Mouse (Mus musculus): ENCODE measurements at regions not wholly inside any gene's neighbourhood (a gene's known extent, or its start where the extent isn't known, plus 50 kb on each side); places are given as distances from the start of the nearest gene placed in this dataset.

GRCm38 (mm10) chr1:91692709-91693460 is 108.4 kb upstream of the Twist2 start:
- H3K36me3 ChIP-seq (ENCODE audit: control insufficient read depth, insufficient read depth, low read length): no peaks in the 10 kb centered on the region
- no peak overlapping the region for H3K4me2 ChIP-seq (ENCODE audit: low read length)
- no peak overlapping the region for H3K9ac ChIP-seq (replicated peaks; ENCODE audit: low read length)
- H3K4me3 ChIP-seq (replicated peaks; ENCODE audit: low read depth, low read length): no peak overlapping the region
- WGBS: 87% methylated on average over 9 of the region's 9 CpGs
- ATAC-seq (ENCODE audit: low FRiP score, low TSS enrichment) (no peak), DNase-seq (no peak)
- no peak overlapping the region for H3K27ac ChIP-seq (replicated peaks; ENCODE audit: low read depth, low read length)
- H3K27me3 ChIP-seq (ENCODE audit: control insufficient read depth, insufficient read depth, low read length): no peaks in the 10 kb centered on the region
- H3K4me1 ChIP-seq (ENCODE audit: control insufficient read depth, insufficient read depth, low read length): no peaks in the 10 kb centered on the region
- no peaks in the 10 kb centered on the region for H3K9me3 ChIP-seq (ENCODE audit: control insufficient read depth, low read length)

- Histone ChIP-seq H3K36me3 (ENCODE audit: control insufficient read depth, insufficient read depth, low read length) (no peaks in the 10 kb centered on the region), H3K4me3 (replicated peaks; ENCODE audit: low read depth, low read length) (no peak overlapping the region), H3K9ac (replicated peaks; ENCODE audit: low read length) (no peak overlapping the region), H3K9me3 (ENCODE audit: control insufficient read depth, low read length) (no peaks in the 10 kb centered on the region), H3K4me1 (ENCODE audit: control insufficient read depth, insufficient read depth, low read length) (no peaks in the 10 kb centered on the region), H3K27me3 (ENCODE audit: control insufficient read depth, insufficient read depth, low read length) (no peaks in the 10 kb centered on the region), H3K4me2 (ENCODE audit: low read length) (no peak overlapping the region), H3K27ac (replicated peaks; ENCODE audit: low read depth, low read length) (no peak overlapping the region)
- DNase-seq (no peak), ATAC-seq (ENCODE audit: low FRiP score, low TSS enrichment) (no peak)
- WGBS: 84% methylated on average over 8 of the region's 8 CpGs
Measured at GRCm38 (mm10) chr1:91697053-91697452, 104.2 kb upstream of the Twist2 start.

GRCm38 (mm10) chr1:91701475-91701874 is 99.8 kb upstream of the Twist2 start:
- WGBS: 90% methylated on average over 12 of the region's 12 CpGs
- Histone ChIP-seq H3K27ac (replicated peaks; ENCODE audit: low read depth, low read length) (no peak overlapping the region), H3K9ac (replicated peaks; ENCODE audit: low read length) (no peak overlapping the region), H3K9me3 (ENCODE audit: control insufficient read depth, low read length) (no peaks in the 10 kb centered on the region), H3K4me1 (ENCODE audit: control insufficient read depth, insufficient read depth, low read length) (no peaks in the 10 kb centered on the region), H3K36me3 (ENCODE audit: control insufficient read depth, insufficient read depth, low read length) (no peaks in the 10 kb centered on the region), H3K4me3 (replicated peaks; ENCODE audit: low read depth, low read length) (no peak overlapping the region), H3K4me2 (ENCODE audit: low read length) (no peak overlapping the region), H3K27me3 (ENCODE audit: control insufficient read depth, insufficient read depth, low read length) (no peaks in the 10 kb centered on the region)
- no peak for DNase-seq
- no peak for ATAC-seq (ENCODE audit: low FRiP score, low TSS enrichment)

- H3K27ac ChIP-seq (replicated peaks; ENCODE audit: low read depth, low read length): no peak overlapping the region
Measured at GRCm38 (mm10) chr1:91702021-91702420, 99.2 kb upstream of the Twist2 start.

DNA sequence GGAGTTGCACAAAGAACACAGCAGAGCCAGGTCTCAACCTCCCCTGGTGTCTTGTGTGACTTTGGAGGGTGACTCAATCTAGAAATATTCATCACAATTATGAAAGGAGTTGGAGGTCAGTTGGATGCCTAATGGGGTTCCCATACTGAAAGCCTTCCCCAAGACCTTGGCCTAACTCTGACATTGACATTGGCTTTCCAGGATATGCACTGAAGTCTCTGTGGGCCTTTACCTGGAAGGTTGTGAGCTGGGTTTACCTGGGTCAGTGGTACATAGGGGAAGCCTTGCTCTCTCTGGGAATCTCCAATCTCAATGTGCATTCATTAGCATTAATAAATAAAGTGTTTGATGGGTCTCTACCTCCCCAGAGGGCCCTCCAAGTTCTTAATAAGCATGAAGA is 98.5 kb upstream of the Twist2 start:
- ATAC-seq (ENCODE audit: low FRiP score, low TSS enrichment) (no peak), DNase-seq (no peak)
- H3K36me3 ChIP-seq (ENCODE audit: control insufficient read depth, insufficient read depth, low read length): no peaks in the 10 kb centered on the region
- H3K9me3 ChIP-seq (ENCODE audit: control insufficient read depth, low read length): no peaks in the 10 kb centered on the region
- H3K27me3 ChIP-seq (ENCODE audit: control insufficient read depth, insufficient read depth, low read length): no peaks in the 10 kb centered on the region
- H3K9ac ChIP-seq (replicated peaks; ENCODE audit: low read length): no peak overlapping the region
- no peak overlapping the region for H3K27ac ChIP-seq (replicated peaks; ENCODE audit: low read depth, low read length)
- H3K4me3 ChIP-seq (replicated peaks; ENCODE audit: low read depth, low read length): no peak overlapping the region
- H3K4me2 ChIP-seq (ENCODE audit: low read length): no peak overlapping the region
- no peaks in the 10 kb centered on the region for H3K4me1 ChIP-seq (ENCODE audit: control insufficient read depth, insufficient read depth, low read length)

More at GRCm38 (mm10) chr1:91702021-91702420, 99.2 kb upstream of the Twist2 start:
- DNase-seq: no peak
- 88% methylated on average over 6 of the region's 6 CpGs for WGBS
- Histone ChIP-seq H3K36me3 (ENCODE audit: control insufficient read depth, insufficient read depth, low read length) (no peaks in the 10 kb centered on the region), H3K9me3 (ENCODE audit: control insufficient read depth, low read length) (no peaks in the 10 kb centered on the region), H3K4me1 (ENCODE audit: control insufficient read depth, insufficient read depth, low read length) (no peaks in the 10 kb centered on the region), H3K4me3 (replicated peaks; ENCODE audit: low read depth, low read length) (no peak overlapping the region), H3K9ac (replicated peaks; ENCODE audit: low read length) (no peak overlapping the region), H3K27me3 (ENCODE audit: control insufficient read depth, insufficient read depth, low read length) (no peaks in the 10 kb centered on the region), H3K4me2 (ENCODE audit: low read length) (no peak overlapping the region)
- ATAC-seq (ENCODE audit: low FRiP score, low TSS enrichment): no peak

DNA sequence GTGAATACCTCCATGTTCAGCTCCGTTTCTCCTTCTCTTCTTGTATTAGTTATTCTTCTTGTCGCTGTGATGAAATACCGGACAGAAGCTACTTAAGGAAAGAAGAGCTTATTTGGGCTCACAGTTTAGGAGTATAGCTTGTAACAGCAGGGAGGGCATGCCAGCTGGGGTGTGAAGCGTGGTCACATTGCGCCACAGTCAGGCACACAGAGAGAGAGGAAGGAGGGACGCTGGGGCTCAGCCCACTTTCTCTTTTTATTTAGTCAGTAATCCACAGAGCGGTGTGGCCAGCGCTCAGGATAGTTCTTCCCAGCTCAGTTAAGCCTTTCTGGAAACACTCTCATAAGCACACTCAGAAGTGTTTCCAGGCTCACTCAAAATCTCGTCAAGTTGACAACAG is 95.8 kb upstream of the Twist2 start:
- no peak overlapping the region for H3K27ac ChIP-seq (replicated peaks; ENCODE audit: low read depth, low read length)
- WGBS: 78% methylated on average over 9 of the region's 9 CpGs

GRCm38 (mm10) chr1:91708550-91709243 is 92.6 kb upstream of the Twist2 start:
- DNase-seq (peak; percentile 20), ATAC-seq (ENCODE audit: low FRiP score, low TSS enrichment) (no peak)
- Histone ChIP-seq H3K27me3 (ENCODE audit: control insufficient read depth, insufficient read depth, low read length) (no peaks in the 10 kb centered on the region), H3K4me2 (ENCODE audit: low read length) (no peak overlapping the region), H3K27ac (replicated peaks; ENCODE audit: low read depth, low read length) (no peak overlapping the region), H3K9me3 (ENCODE audit: control insufficient read depth, low read length) (no peaks in the 10 kb centered on the region), H3K9ac (replicated peaks; ENCODE audit: low read length) (no peak overlapping the region), H3K4me3 (replicated peaks; ENCODE audit: low read depth, low read length) (no peak overlapping the region), H3K36me3 (ENCODE audit: control insufficient read depth, insufficient read depth, low read length) (no peaks in the 10 kb centered on the region), H3K4me1 (ENCODE audit: control insufficient read depth, insufficient read depth, low read length) (no peaks in the 10 kb centered on the region)
- 77% methylated on average over 7 of the region's 7 CpGs for WGBS

More for the DNA sequence above, 95.8 kb upstream of the Twist2 start:
- Histone ChIP-seq H3K27me3 (ENCODE audit: control insufficient read depth, insufficient read depth, low read length) (no peaks in the 10 kb centered on the region), H3K36me3 (ENCODE audit: control insufficient read depth, insufficient read depth, low read length) (no peaks in the 10 kb centered on the region), H3K4me3 (replicated peaks; ENCODE audit: low read depth, low read length) (no peak overlapping the region), H3K4me1 (ENCODE audit: control insufficient read depth, insufficient read depth, low read length) (no peaks in the 10 kb centered on the region), H3K9ac (replicated peaks; ENCODE audit: low read length) (no peak overlapping the region), H3K4me2 (ENCODE audit: low read length) (no peak overlapping the region), H3K9me3 (ENCODE audit: control insufficient read depth, low read length) (no peaks in the 10 kb centered on the region)
- ATAC-seq (ENCODE audit: low FRiP score, low TSS enrichment) (no peak), DNase-seq (no peak)

DNA sequence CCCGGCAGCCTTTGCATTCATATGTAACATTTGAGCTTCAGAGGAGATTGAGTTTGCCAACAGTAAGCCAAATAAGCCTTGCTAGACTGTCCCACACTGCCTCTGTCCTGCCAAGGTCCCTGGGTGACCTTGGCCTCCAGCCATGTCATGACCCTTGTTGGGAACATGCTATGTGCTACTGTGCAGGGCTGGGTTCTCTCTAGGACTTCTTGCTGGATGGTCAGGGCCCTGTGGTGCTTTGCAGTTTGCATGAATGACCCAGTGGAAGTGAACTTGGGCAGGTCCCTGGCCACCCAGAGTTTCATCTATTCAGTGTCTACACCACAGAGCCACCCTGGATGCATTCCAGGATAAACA is 92.0 kb upstream of the Twist2 start:
- no peak overlapping the region for H3K4me3 ChIP-seq (replicated peaks; ENCODE audit: low read depth, low read length)
- 98% methylated on average over 1 of the region's 1 CpGs for WGBS
- no peak overlapping the region for H3K27ac ChIP-seq (replicated peaks; ENCODE audit: low read depth, low read length)
- H3K4me2 ChIP-seq (ENCODE audit: low read length): no peak overlapping the region
- no peaks in the 10 kb centered on the region for H3K4me1 ChIP-seq (ENCODE audit: control insufficient read depth, insufficient read depth, low read length)
- no peaks in the 10 kb centered on the region for H3K36me3 ChIP-seq (ENCODE audit: control insufficient read depth, insufficient read depth, low read length)
- H3K27me3 ChIP-seq (ENCODE audit: control insufficient read depth, insufficient read depth, low read length): no peaks in the 10 kb centered on the region
- ATAC-seq (ENCODE audit: low FRiP score, low TSS enrichment) (no peak), DNase-seq (no peak)
- H3K9ac ChIP-seq (replicated peaks; ENCODE audit: low read length): no peak overlapping the region
- no peaks in the 10 kb centered on the region for H3K9me3 ChIP-seq (ENCODE audit: control insufficient read depth, low read length)

GRCm38 (mm10) chr1:91713131-91713530 is 88.1 kb upstream of the Twist2 start:
- Histone ChIP-seq H3K27ac (replicated peaks; ENCODE audit: low read depth, low read length) (no peak overlapping the region), H3K36me3 (ENCODE audit: control insufficient read depth, insufficient read depth, low read length) (no peaks in the 10 kb centered on the region), H3K4me2 (ENCODE audit: low read length) (no peak overlapping the region), H3K4me3 (replicated peaks; ENCODE audit: low read depth, low read length) (no peak overlapping the region), H3K27me3 (ENCODE audit: control insufficient read depth, insufficient read depth, low read length) (no peaks in the 10 kb centered on the region), H3K9me3 (ENCODE audit: control insufficient read depth, low read length) (no peaks in the 10 kb centered on the region), H3K9ac (replicated peaks; ENCODE audit: low read length) (no peak overlapping the region), H3K4me1 (ENCODE audit: control insufficient read depth, insufficient read depth, low read length) (no peaks in the 10 kb centered on the region)
- ATAC-seq (ENCODE audit: low FRiP score, low TSS enrichment): no peak
- 90% methylated on average over 11 of the region's 11 CpGs for WGBS
- no peak for DNase-seq

Measured in midbrain, embryonic 14.5 days (tissue).